Mouse (Mus musculus) intestine, embryonic 16.5 days (tissue): ENCODE results near the gene Fam213b. TPM values are rescaled to one million over a fixed set of nuclear protein-coding genes. Genes with fewer than 3 reads are reported as not detected.
A peak's percentile ranks its signal among the peaks of the same experiment; 100 is the strongest.

Experiments
- ATAC-seq: fragments of 200-750 bp; cut with Nextera tagmentation; 2 replicates; pipeline ENCODE4 v1.8.0; 2017; ENCODE audit warnings: moderate TSS enrichment, moderate library complexity
- H3K27ac ChIP-seq: fragments of 300-500 bp; sonication (generic); 2 replicates; pipeline ENCODE4 v1.5.1; 2014; ENCODE audit warnings: mild to moderate bottlenecking, low read length
- H3K27me3 ChIP-seq: fragments of 300-500 bp; sonication (generic); replicated peaks from 2 replicates; pipeline ENCODE4 v1.6.1; 2014; ENCODE audit warnings: low read length, control low read depth, mixed read lengths; ENCODE audit not compliant: control insufficient read depth, insufficient read depth
- H3K36me3 ChIP-seq: fragments of 300-500 bp; sonication (generic); 2 replicates; pipeline ENCODE4 v1.6.1; 2014; ENCODE audit warnings: low read length, control low read depth; ENCODE audit not compliant: control insufficient read depth, insufficient read depth
- H3K4me1 ChIP-seq: fragments of 300-500 bp; sonication (generic); 2 replicates; pipeline ENCODE4 v1.6.1; 2014; ENCODE audit warnings: low read length, control low read depth, mixed read lengths; ENCODE audit not compliant: control insufficient read depth, insufficient read depth
- H3K4me2 ChIP-seq: fragments of 300-500 bp; sonication (generic); 2 replicates; pipeline ENCODE4 v1.6.1; 2014; ENCODE audit warnings: low read depth, low read length, control low read depth
- H3K4me3 ChIP-seq: fragments of 300-500 bp; sonication (generic); 2 replicates; pipeline ENCODE4 v1.5.1; 2014; ENCODE audit warnings: mild to moderate bottlenecking, low read length
- H3K9ac ChIP-seq: fragments of 300-500 bp; sonication (generic); 2 replicates; pipeline ENCODE4 v1.6.1; 2014; ENCODE audit warnings: low read depth, low read length
- H3K9me3 ChIP-seq: fragments of 300-500 bp; sonication (generic); 2 replicates; pipeline ENCODE4 v1.6.1; 2016; ENCODE audit warnings: low read length, control low read depth; ENCODE audit not compliant: control insufficient read depth
- WGBS: fragments of 180-500 bp; shearing (Covaris S2); extraction: QIAGEN DNeasy Blood & Tissue Kit; methylation state at CpG from one replicate; pipeline ENCODE4 v1.1.7; 2014; 5-methylcytosine and 5-hydroxymethylcytosine counted together
- polyA plus RNA-seq: library from polyadenylated mRNA; unstranded; fragments of >200 nt; fragmentation: Nextera tagmentation; extraction: Ambion mirVana; gene quantifications from 2 replicates; pipeline ENCODE4 v1.2.1, GENCODE M21; 2015

Gene Fam213b
- polyA plus RNA-seq, 1 experiment from 2014 or later, result 42.8 TPM

DNA sequence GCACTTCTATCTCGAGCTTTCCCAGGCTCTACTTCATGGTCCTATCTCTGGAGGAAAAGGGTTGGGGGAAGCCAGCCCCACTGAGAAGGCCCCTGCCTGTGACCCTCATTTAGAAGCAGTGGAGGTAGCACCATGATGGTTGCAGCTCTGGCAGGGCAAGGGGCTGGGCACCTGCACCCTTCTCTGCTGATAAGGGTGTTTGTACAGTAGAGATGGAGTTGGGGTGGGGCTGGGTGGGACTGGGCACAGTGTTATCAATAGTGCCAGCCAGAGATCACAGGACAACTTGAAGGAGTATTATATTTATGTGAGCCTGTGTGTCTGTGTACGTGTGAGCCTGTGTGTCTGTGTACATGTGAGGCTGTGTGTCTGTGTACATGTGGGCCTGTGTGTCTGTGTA is 12.7 kb upstream of the Fam213b start:
- Histone ChIP-seq H3K27ac (peak overlapping the region; percentile 6), H3K9me3 (no peaks in the 10 kb centered on the region), H3K4me2 (no peak overlapping the region), H3K36me3 (no peaks in the 10 kb centered on the region), H3K27me3 (no peaks in the 10 kb centered on the region), H3K4me3 (no peak overlapping the region), H3K9ac (no peak overlapping the region), H3K4me1 (peaks cover 45% of the 10 kb centered on the region)
- WGBS, result 46% methylated on average over 2 of the region's 2 CpGs
- peak; percentile 42 for ATAC-seq

DNA sequence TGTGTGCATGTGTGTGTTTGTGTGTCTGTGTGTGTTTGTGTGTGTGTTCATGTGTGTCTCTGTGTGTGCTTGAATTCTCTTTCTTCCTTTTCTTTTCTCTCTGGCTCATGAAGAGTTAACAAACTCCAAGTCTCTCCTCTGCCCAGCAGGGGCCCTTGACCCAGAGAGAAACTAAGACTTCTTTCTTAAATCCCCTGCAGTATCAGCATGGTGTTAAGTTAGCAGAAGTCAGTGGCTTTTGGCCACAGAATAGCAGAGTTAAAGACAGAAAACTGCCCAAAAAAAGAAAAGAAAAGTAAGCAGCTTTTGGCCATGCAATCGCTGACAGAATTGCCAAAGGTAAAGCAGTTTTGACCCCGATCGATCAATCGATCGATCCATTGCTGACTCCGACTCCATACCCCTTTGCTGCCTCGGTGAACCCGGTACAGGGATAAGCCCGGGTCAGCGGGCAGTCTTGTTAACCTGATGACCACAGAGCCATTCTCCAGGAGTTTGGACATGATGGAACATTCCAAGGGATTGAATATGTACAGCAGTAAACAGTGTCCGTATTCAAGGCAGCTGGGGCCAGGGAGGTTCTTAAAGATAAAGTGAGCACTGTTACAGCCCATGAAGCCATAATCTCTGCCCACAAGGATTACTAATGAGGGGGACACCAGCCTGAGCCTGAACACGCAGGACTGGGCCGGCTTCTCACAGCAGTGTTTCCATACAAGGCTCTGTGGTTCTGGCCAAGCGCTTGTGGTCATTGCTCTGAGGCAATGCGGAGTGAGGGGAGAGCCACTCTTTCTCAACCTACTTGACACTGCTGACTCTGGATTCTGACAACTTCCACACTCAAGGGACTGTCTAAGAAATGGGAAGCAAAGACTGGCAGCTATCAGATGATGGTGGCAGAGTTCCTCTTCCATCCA is 11.9 kb upstream of the Fam213b start:
- H3K4me1 ChIP-seq, result peaks cover 40% of the 10 kb centered on the region
- H3K27me3 ChIP-seq, result no peaks in the 10 kb centered on the region
- peak; percentile 18; the same call in 1 of the 2 replicates for ATAC-seq
- no peaks in the 10 kb centered on the region for H3K36me3 ChIP-seq
- no peak overlapping the region for H3K4me3 ChIP-seq
- H3K27ac ChIP-seq, result peak overlapping the region; percentile 6
- H3K4me2 ChIP-seq, result peak overlapping the region; percentile 33
- H3K9ac ChIP-seq, result peak overlapping the region; percentile 30; the same call in 1 of the 2 replicates
- 27% methylated on average over 15 of the region's 15 CpGs for WGBS
- no peaks in the 10 kb centered on the region for H3K9me3 ChIP-seq

GRCm38 (mm10) chr4:154908490-154908889 is 9.6 kb upstream of the Fam213b start:
- H3K9me3 ChIP-seq, result no peaks in the 10 kb centered on the region
- H3K4me3 ChIP-seq, result no peak overlapping the region
- 85% methylated on average over 5 of the region's 5 CpGs for WGBS
- no peak overlapping the region for H3K9ac ChIP-seq
- no peaks in the 10 kb centered on the region for H3K27me3 ChIP-seq
- H3K4me1 ChIP-seq, result peaks cover 23% of the 10 kb centered on the region
- no peak overlapping the region for H3K27ac ChIP-seq
- no peak overlapping the region for H3K4me2 ChIP-seq
- no peaks in the 10 kb centered on the region for H3K36me3 ChIP-seq
- ATAC-seq, result no peak

DNA sequence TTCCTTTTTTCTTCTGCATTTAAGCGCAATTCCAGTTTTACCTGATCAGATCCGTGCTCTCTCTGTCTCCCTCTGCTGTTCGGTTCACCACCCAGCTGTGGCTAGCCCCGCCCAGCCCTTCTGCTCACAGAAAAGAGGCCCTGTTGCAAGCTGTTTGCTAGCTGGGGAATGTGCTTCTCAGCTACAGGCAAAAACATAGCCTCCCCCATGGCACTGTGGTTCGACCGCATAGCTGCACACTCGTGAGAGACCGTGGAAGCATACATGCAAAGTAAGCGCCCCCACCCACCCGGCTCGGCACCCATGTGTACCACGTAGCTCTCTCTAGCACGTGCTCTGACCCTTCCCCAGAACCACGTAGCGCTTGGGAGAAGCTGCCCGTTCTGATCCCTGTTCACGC is 8.9 kb upstream of the Fam213b start:
- peak; percentile 42; the same call in 1 of the 2 replicates for ATAC-seq
- H3K4me2 ChIP-seq, result peak overlapping the region; percentile 25; the same call in 1 of the 2 replicates
- peak overlapping the region; percentile 53 for H3K9ac ChIP-seq
- peaks cover 19% of the 10 kb centered on the region for H3K4me1 ChIP-seq
- 31% methylated on average over 17 of the region's 17 CpGs for WGBS
- H3K36me3 ChIP-seq, result no peaks in the 10 kb centered on the region
- H3K27ac ChIP-seq, result peak overlapping the region; percentile 51
- H3K27me3 ChIP-seq, result no peaks in the 10 kb centered on the region
- H3K4me3 ChIP-seq, result no peak overlapping the region; the same call in 1 of the 2 replicates
- no peaks in the 10 kb centered on the region for H3K9me3 ChIP-seq

DNA sequence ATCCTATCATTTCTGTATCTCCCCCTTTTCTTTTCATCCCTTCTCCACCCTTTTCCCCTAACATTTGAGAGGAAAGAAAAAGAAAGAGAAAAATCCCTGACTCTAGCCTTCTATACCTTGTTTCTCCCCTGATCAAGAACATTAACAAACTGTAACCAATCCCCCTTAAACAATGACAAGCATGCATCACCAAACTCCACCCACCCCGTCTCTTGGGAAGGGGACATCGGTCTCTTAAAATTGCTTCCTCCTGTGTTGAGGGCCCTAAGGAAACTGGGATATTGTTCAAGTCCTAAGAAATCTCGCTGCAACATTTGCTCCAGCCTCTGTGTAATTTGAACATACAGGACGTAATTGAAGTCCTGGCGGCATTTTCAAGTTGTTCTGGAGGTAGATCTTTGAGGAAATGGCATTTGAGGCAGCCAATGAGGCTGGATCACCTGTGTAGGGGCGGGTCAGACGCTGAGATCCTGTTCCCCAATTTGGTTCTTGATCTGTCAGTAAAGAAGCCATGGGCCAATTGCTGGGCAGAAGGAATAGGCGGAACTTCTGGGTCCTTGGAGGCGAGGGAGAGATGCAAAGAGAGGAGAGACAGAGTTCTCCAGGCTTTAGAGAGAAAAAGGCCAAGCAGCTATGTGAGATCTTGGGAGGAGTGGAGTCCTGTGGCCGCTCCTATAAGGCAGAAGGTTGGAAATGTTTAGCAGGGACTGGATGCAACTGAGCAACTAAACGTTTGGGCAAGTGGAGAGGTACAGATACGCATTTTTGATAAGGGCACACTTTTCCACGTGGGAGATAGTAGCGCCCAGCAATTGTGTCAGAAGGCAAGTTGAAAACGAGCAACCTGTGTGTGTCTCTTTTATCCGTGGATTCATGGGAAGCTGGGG is 5.5 kb upstream of the Fam213b start:
- WGBS, result 2% methylated on average over 16 of the region's 16 CpGs

DNA sequence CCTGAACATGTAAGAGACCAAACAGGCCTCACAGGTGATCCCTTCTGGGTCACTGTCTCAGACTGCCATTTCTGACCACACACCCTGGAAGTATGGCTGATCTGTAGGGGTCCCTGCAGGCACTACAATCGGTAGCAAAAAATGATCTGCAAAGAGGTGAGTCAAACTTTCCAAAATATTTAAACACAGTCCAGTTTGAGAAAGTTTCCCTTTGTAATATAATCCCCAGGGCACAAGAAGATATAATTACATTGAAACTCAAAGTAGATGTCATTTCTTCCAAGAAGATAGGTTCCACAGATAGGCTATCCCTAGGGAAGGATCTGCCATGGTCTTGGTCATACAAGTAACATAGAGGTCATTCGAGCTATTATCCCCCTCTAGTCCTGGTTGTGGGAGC is 3.4 kb upstream of the Fam213b start:
- Histone ChIP-seq H3K4me3 (no peak overlapping the region), H3K27ac (no peak overlapping the region), H3K9ac (no peak overlapping the region), H3K4me1 (peaks cover 13% of the 10 kb centered on the region), H3K9me3 (no peaks in the 10 kb centered on the region), H3K36me3 (no peaks in the 10 kb centered on the region), H3K4me2 (no peak overlapping the region), H3K27me3 (no peaks in the 10 kb centered on the region)
- WGBS, result 85% methylated on average over 2 of the region's 2 CpGs
- ATAC-seq, result no peak

More for the DNA sequence above, 5.5 kb upstream of the Fam213b start:
- H3K27me3 ChIP-seq, result no peaks in the 10 kb centered on the region
- no peak overlapping the region for H3K27ac ChIP-seq
- no peaks in the 10 kb centered on the region for H3K36me3 ChIP-seq
- peak overlapping the region; percentile 56 for H3K4me3 ChIP-seq
- peak overlapping the region; percentile 68 for H3K9ac ChIP-seq
- peak overlapping the region; percentile 87 for H3K4me2 ChIP-seq
- H3K4me1 ChIP-seq, result peaks cover 6% of the 10 kb centered on the region
- ATAC-seq, result peak; percentile 96
- H3K9me3 ChIP-seq, result no peaks in the 10 kb centered on the region

DNA sequence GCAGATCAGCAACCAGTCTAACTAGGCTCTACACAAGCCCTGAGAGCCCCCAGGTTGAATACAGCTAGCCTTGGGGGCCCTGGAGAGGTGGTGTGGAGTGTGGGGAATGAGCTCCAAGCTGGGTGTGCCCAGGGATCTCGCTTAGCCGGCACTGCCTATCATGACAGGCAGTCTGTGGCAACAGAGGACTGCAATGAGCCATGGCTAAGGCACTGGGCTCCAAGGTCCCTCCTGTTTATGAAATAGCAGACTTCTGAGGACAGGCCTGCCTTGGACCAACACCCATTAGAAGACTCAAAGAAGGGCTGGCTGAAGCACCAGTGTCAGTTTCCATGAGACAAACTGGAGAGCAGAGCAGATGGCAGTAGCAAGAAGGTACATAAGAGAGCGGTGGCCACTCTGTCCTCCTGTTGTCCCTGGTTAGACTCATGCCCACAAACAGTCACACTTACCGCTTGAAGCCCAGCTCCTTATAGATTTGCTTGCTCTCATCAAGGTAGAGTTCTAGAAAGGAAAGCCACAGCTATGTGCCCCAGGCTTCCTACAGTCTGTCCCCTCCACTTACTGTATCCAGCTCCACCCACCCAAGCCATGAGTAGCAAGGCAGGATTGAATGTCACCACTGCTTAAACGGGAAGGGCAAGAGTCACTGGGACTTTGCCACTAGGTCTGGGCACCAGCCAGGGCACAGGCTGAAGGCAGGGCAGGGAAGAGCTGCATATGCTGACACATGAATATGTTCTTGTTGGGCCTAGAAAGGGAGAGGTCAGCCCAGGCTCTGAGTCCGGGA is 1.1 kb downstream of the Fam213b start:
- no peaks in the 10 kb centered on the region for H3K36me3 ChIP-seq
- peaks cover 15% of the 10 kb centered on the region for H3K4me1 ChIP-seq
- H3K27me3 ChIP-seq, result no peaks in the 10 kb centered on the region
- WGBS, result 62% methylated on average over 6 of the region's 6 CpGs
- H3K9me3 ChIP-seq, result no peaks in the 10 kb centered on the region
- no peak; the same call in 1 of the 2 replicates for ATAC-seq
- H3K9ac ChIP-seq, result peak overlapping the region; percentile 77
- H3K27ac ChIP-seq, result no peak overlapping the region
- peak overlapping the region; percentile 96 for H3K4me2 ChIP-seq
- H3K4me3 ChIP-seq, result peak overlapping the region; percentile 65

DNA sequence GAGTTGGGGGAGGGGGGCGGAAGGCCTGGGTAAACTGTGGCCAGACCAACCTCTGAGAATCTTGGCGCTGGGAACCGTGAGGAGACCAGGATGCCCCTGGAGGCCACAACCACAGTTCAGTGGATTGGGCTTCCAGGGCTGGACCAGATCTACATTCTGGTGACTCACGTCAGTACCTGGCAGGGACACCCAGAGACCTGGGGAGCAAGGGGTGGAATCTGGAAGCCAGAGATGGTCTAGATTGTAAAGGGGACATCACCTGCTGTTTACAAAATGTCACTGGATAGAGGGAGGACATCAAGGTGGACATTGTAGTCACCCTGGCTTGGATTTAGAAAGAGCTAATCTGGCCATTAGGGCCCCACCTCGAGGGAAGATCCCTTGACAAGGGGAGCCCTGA is 3.4 kb downstream of the Fam213b start:
- Histone ChIP-seq H3K36me3 (no peaks in the 10 kb centered on the region), H3K4me2 (no peak overlapping the region), H3K9me3 (no peaks in the 10 kb centered on the region), H3K4me3 (no peak overlapping the region), H3K9ac (no peak overlapping the region), H3K27ac (no peak overlapping the region), H3K27me3 (no peaks in the 10 kb centered on the region), H3K4me1 (peaks cover 15% of the 10 kb centered on the region)
- ATAC-seq, result no peak
- 80% methylated on average over 5 of the region's 5 CpGs for WGBS
